Mouse (Mus musculus) MEL (cell line): Measurements from ENCODE around the gene Gja5.

Experiments used
- CHD1 ChIP-seq: IDR thresholded peaks from 2 replicates; pipeline ENCODE4 v1.6.1; 2012; ENCODE audit warnings: low read depth, mild to moderate bottlenecking, inconsistent platforms, low read length, improper control_type of control experiment
- CTCF ChIP-seq, 3 experiments: IDR thresholded peaks in 2 of 3; conservative IDR thresholded peaks in 1 of 3; 2 replicates each; pipeline ENCODE4 v1.5.1; 2011 to 2012; ENCODE audit warnings: low read length in 3 of 3, low read depth in 2 of 3, mild to moderate bottlenecking in 2 of 3, improper control_type of control experiment in 1 of 3, inconsistent platforms in 1 of 3, mixed read lengths in 1 of 3, moderate library complexity in 1 of 3; ENCODE audit not compliant: control insufficient read depth in 1 of 3, insufficient read depth in 1 of 3, poor library complexity in 1 of 3, severe bottlenecking in 1 of 3
- E2F4 ChIP-seq: IDR thresholded peaks from 2 replicates; pipeline ENCODE4 v1.6.1; 2011; ENCODE audit warnings: low read depth, low read length, improper control_type of control experiment, borderline replicate concordance
- GATA1 ChIP-seq: IDR thresholded peaks from 2 replicates; pipeline ENCODE4 v1.6.1; 2011; ENCODE audit warnings: low read depth, low read length, improper control_type of control experiment
- HCFC1 ChIP-seq: IDR thresholded peaks from 2 replicates; pipeline ENCODE4 v1.6.1; 2012; ENCODE audit warnings: low read depth, mild to moderate bottlenecking, inconsistent platforms, low read length, improper control_type of control experiment, moderate library complexity
- JUND ChIP-seq: IDR thresholded peaks from 2 replicates; pipeline ENCODE4 v1.6.1; 2011; ENCODE audit warnings: low read depth, mild to moderate bottlenecking, improper control_type of control experiment, low read length
- MAFK ChIP-seq: IDR thresholded peaks from 2 replicates; pipeline ENCODE4 v1.6.1; 2011; ENCODE audit warnings: low read depth, mild to moderate bottlenecking, low read length, improper control_type of control experiment, borderline replicate concordance
- MAX ChIP-seq: IDR thresholded peaks from 2 replicates; pipeline ENCODE4 v1.6.1; 2011; ENCODE audit warnings: low read length, improper control_type of control experiment
- MXI1 ChIP-seq: IDR thresholded peaks from 2 replicates; pipeline ENCODE4 v1.6.1; 2011; ENCODE audit warnings: mild to moderate bottlenecking, low read depth, low read length, improper control_type of control experiment
- POLR2A ChIP-seq, 2 experiments: IDR thresholded peaks; 2 replicates each; pipeline ENCODE4 v1.6.1; 2011 to 2012; ENCODE audit warnings: low read length in 2 of 2, mild to moderate bottlenecking in 2 of 2, control low read depth in 1 of 2, improper control_type of control experiment in 1 of 2, low read depth in 1 of 2, moderate library complexity in 1 of 2; ENCODE audit not compliant: control insufficient read depth in 1 of 2, insufficient read depth in 1 of 2, poor library complexity in 1 of 2
- POLR2AphosphoS2 ChIP-seq: IDR thresholded peaks from 2 replicates; pipeline ENCODE4 v1.6.1; 2011; ENCODE audit warnings: low read length, improper control_type of control experiment
- POLR2AphosphoS5 ChIP-seq: IDR thresholded peaks from 2 replicates; pipeline ENCODE4 v1.6.1; 2012; ENCODE audit warnings: low read depth, borderline replicate concordance, mild to moderate bottlenecking, inconsistent platforms, low read length, moderate library complexity, mixed read lengths
- SMC3 ChIP-seq: IDR thresholded peaks from 2 replicates; pipeline ENCODE4 v1.6.1; 2011; ENCODE audit warnings: low read depth, low read length, improper control_type of control experiment
- ZNF384 ChIP-seq: IDR thresholded peaks from 2 replicates; pipeline ENCODE4 v1.6.1; 2012; ENCODE audit warnings: low read depth, mild to moderate bottlenecking, inconsistent platforms, low read length, improper control_type of control experiment

GRCm38 (mm10) chr3:96904851-96905541 lies 503 bp downstream of the Gja5 start, which contains the start of gene Gpr89:
- TF ChIP-seq CTCF (IDR thresholded peaks at IDR 0.05 in 2 of 3, conservative IDR thresholded peaks at IDR 0.05 in 1 of 3; ENCODE audit: control insufficient read depth in 1 of 3, insufficient read depth in 1 of 3, low read depth in 2 of 3, low read length in 3 of 3, poor library complexity in 1 of 3, severe bottlenecking in 1 of 3) (no peak), GATA1 (no peak), POLR2A (IDR thresholded peaks at IDR 0.05; ENCODE audit: control insufficient read depth in 1 of 2, insufficient read depth in 1 of 2, low read depth in 1 of 2, low read length in 2 of 2, poor library complexity in 1 of 2) (peak; percentile 86 to 99), CHD1 (no peak; the same call in 1 of the 2 replicates), MAX (peak; percentile 71), E2F4 (no peak), POLR2AphosphoS2 (peak; percentile 93), HCFC1 (peak; percentile 89), SMC3 (no peak), MXI1 (peak; percentile 92), ZNF384 (no peak), MAFK (no peak), POLR2AphosphoS5 (no peak; the same call in 1 of the 2 replicates), JUND (no peak)
